Mouse (Mus musculus) stomach, postnatal 0 days (tissue): ENCODE results near the gene Cwc25.

Source experiments
- CTCF ChIP-seq: IDR thresholded peaks from 2 replicates; pipeline ENCODE4 v1.5.1; 2016; ENCODE audit warnings: antibody characterized with exemption, low read depth, mild to moderate bottlenecking, moderate library complexity
- EP300 ChIP-seq: optimal IDR thresholded peaks from 2 replicates; pipeline ENCODE3; 2016; ENCODE audit warnings: antibody characterized with exemption

- TF ChIP-seq EP300 (no peak), CTCF (no peak)
Measured at GRCm38 (mm10) chr11:97804841-97805661, 38.7 kb upstream of the Cwc25 start.
